Mouse (Mus musculus): Measurements from ENCODE around the gene Snrnp35.

DNA sequence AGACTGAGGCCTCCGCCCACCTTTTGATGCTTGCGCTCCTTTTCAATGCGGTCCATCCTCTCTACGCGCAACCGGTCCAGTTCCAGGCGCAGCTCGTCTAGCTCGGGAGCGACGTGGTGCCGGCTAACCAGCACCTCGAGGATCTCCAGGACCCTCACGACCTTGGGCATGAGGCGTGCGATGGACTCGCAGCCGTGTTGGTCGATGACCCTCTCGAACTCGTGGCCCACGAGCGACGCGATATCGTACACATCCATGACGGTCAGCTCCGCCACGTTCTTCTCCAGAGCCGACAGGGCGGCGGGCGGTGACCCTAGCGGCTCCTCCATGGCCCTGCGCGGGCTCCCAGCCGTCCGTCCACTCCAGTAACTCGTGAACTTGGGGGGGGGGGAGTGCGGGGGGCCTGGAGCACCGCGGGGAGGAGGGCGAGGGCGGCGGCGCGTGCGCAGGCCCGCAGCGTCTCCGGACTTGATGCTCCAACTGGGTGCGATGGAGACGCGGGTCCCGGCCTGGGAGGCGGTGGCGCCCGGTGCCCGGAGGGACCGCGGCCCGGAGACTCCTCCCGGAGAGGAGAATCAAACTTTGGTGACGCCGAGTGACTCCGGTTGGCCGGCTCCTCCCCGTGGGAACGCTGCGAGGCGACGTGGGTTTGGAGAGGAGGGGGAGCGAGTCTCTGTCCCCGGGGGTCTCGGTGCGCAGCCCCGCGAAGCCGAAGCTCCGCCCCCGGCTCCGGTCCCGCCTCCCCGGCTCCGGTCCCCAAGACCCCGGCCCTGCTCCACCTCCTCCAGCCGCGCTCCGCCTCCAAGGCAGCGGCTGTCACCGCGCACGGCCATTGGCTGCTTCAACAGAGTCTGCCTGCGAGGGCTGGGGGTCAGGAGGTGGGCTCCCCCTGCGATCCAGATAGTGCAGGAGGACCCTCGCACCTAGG is 48.0 kb downstream of the Snrnp35 start, which contains the start of gene Rilpl1:
- TF ChIP-seq EP300 (IDR thresholded peaks at IDR 0.05; ENCODE audit: low read depth) (no peak), CTCF (IDR thresholded peaks at IDR 0.05; ENCODE audit: low read depth) (no peak)

All from liver, postnatal 0 days (tissue).